Mouse (Mus musculus): ENCODE data around the gene Prim2.

DNA sequence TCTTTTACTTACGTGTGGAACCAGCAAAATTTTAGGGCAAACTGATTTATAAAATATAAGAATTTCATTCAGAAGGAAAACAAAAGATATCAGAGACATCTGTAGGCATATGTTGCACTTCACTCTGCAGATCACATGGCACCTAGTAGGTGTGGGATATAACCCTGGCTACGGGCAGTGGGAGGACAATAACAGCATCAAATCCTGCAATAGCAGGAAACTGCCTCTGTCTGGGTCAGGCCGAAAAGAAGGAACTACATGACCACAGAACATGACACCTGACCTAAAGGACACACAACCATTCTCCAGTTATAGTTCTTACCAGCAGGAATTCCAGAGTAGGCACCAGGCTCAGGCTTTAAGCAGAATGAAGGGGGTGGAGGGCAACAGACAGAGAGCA, 137.7 kb downstream of the Prim2 start:
- TF ChIP-seq POLR2A (IDR thresholded peaks at IDR 0.05; ENCODE audit: low read depth, low read length) (no peak), CTCF (IDR thresholded peaks at IDR 0.05; ENCODE audit: extremely low read depth, insufficient read length, insufficient replicate concordance, low read depth, low read length) (no peak)

All from small intestine, adult 2 months (tissue).